Mouse (Mus musculus) thymus, adult 2 months (tissue): ENCODE data around the gene Mthfd1l.

Source experiments
- CTCF ChIP-seq: fragments of 200-500 bp; IDR thresholded peaks from 2 replicates; pipeline ENCODE4 v1.5.1; 2012; ENCODE audit warnings: mild to moderate bottlenecking, control low read depth, low read length, moderate library complexity, borderline replicate concordance; ENCODE audit not compliant: control insufficient read depth, poor library complexity, insufficient read depth; ENCODE audit errors: extremely low read depth
- POLR2A ChIP-seq: fragments of 200-500 bp; IDR thresholded peaks from 2 replicates; pipeline ENCODE4 v1.6.1; 2012; ENCODE audit warnings: mild to moderate bottlenecking, low read length, control low read depth, moderate library complexity; ENCODE audit not compliant: control insufficient read depth, poor library complexity, insufficient read depth; ENCODE audit errors: extremely low read depth

DNA sequence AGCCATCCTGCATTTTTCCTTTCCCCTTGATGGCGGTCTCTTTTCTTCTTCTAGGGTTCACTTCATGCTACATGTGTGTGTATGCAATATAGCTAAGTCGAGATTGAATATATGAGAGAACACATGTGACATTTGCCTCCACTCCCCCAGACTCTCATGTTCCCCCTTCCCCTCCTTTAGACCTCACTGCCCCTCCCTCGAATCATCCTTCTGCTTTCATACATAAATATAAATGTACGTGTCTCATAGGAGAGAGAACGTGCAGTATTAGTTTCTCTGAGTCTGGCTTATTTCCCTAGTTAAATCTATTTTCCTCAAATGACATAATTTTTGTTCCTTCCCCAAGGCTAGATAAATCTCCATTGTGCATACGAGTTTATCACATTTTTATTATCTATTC is 226.1 kb downstream of the Mthfd1l start:
- no peak for TF ChIP-seq POLR2A
- no peak for TF ChIP-seq CTCF
